Mouse (Mus musculus) hindbrain, embryonic 14.5 days (tissue): ENCODE data around the gene Smad1. TPM values are rescaled to one million over a fixed set of nuclear protein-coding genes. Genes with fewer than 3 reads are reported as not detected.

Experiments used
- ATAC-seq: fragments of 200-750 bp; cut with Nextera tagmentation; 2 replicates; pipeline ENCODE4 v1.8.0; 2017; ENCODE audit warnings: moderate number of reproducible peaks, mild to moderate bottlenecking, moderate TSS enrichment, moderate library complexity; ENCODE audit not compliant: low FRiP score
- DNase-seq: peaks from one replicate; pipeline ENCODE4 v3.0.0-alpha.2; 2015; ENCODE audit warnings: low spot score
- H3K27ac ChIP-seq: fragments of 300-500 bp; sonication (generic); 2 replicates; pipeline ENCODE4 v1.5.1; 2014; ENCODE audit warnings: mild to moderate bottlenecking, moderate library complexity
- H3K27me3 ChIP-seq: fragments of 300-500 bp; sonication (generic); 2 replicates; pipeline ENCODE4 v1.6.1; 2014; ENCODE audit warnings: mild to moderate bottlenecking, low read length, mixed read lengths; ENCODE audit not compliant: control insufficient read depth, insufficient read depth
- H3K36me3 ChIP-seq: fragments of 300-500 bp; sonication (generic); replicated peaks from 2 replicates; pipeline ENCODE4 v1.6.1; 2014; ENCODE audit not compliant: control insufficient read depth, insufficient read depth
- H3K4me1 ChIP-seq: fragments of 300-500 bp; sonication (generic); replicated peaks from 2 replicates; pipeline ENCODE4 v1.6.1; 2014; ENCODE audit warnings: antibody characterized with exemption, low read length, mixed read lengths; ENCODE audit not compliant: control insufficient read depth, insufficient read depth
- H3K4me2 ChIP-seq: fragments of 300-500 bp; sonication (generic); replicated peaks from 2 replicates; pipeline ENCODE4 v1.6.1; 2014; ENCODE audit warnings: mild to moderate bottlenecking, moderate library complexity
- H3K4me3 ChIP-seq: fragments of 300-500 bp; sonication (generic); replicated peaks from 2 replicates; pipeline ENCODE4 v1.5.1; 2014; ENCODE audit warnings: mild to moderate bottlenecking, low read length
- H3K9ac ChIP-seq: fragments of 300-500 bp; sonication (generic); 2 replicates; pipeline ENCODE4 v1.6.1; 2014
- H3K9me3 ChIP-seq: fragments of 300-500 bp; sonication (generic); 2 replicates; pipeline ENCODE4 v1.6.1; 2016; ENCODE audit warnings: low read length; ENCODE audit not compliant: control insufficient read depth
- WGBS: fragments of 180-500 bp; shearing (Covaris S2); extraction: QIAGEN DNeasy Blood & Tissue Kit; methylation state at CpG from one replicate; pipeline ENCODE4 v1.1.7; 2014; 5-methylcytosine and 5-hydroxymethylcytosine counted together
- polyA plus RNA-seq: library from polyadenylated mRNA; unstranded; fragments of >200 nt; fragmentation: Nextera tagmentation; extraction: Ambion mirVana; gene quantifications from 2 replicates; pipeline ENCODE4 v1.2.1, GENCODE M21; 2014

Smad1 gene
- polyA plus RNA-seq, 1 experiment from 2014 or later, result 75.5 TPM

- DNase-seq, result peak; percentile 66
- peak overlapping the region; percentile 99 for H3K9ac ChIP-seq
- ATAC-seq, result peak; percentile 51
- H3K27ac ChIP-seq, result peak overlapping the region; percentile 93
- no peaks in the 10 kb centered on the region for H3K9me3 ChIP-seq
- WGBS, result under 1% methylated on average over 59 of the region's 68 CpGs
- H3K27me3 ChIP-seq, result no peaks in the 10 kb centered on the region
- H3K4me2 ChIP-seq, result peak overlapping the region; percentile 56
- peaks cover 28% of the 10 kb centered on the region for H3K4me1 ChIP-seq
- no peaks in the 10 kb centered on the region for H3K36me3 ChIP-seq
- H3K4me3 ChIP-seq, result peak overlapping the region; percentile 73
Measured at GRCm38 (mm10) chr8:79398251-79398981, 902 bp downstream of the Smad1 start.

- DNase-seq (peak; percentile 39), ATAC-seq (peak; percentile 4; the same call in 1 of the 2 replicates)
- Histone ChIP-seq H3K27me3 (no peaks in the 10 kb centered on the region), H3K27ac (peak overlapping the region; percentile 93), H3K9ac (peak overlapping the region; percentile 99), H3K9me3 (no peaks in the 10 kb centered on the region), H3K4me3 (peak overlapping the region; percentile 73), H3K4me1 (peaks cover 30% of the 10 kb centered on the region), H3K4me2 (peak overlapping the region; percentile 56), H3K36me3 (no peaks in the 10 kb centered on the region)
- WGBS, result 11% methylated on average over 7 of the region's 7 CpGs
Measured at GRCm38 (mm10) chr8:79397705-79398250, 1.5 kb downstream of the Smad1 start.

GRCm38 (mm10) chr8:79396911-79397310, 2.4 kb downstream of the Smad1 start:
- Histone ChIP-seq H3K9me3 (no peaks in the 10 kb centered on the region), H3K36me3 (no peaks in the 10 kb centered on the region), H3K4me2 (peak overlapping the region; percentile 56), H3K4me1 (peaks cover 36% of the 10 kb centered on the region), H3K4me3 (peak overlapping the region; percentile 73), H3K9ac (peak overlapping the region; percentile 99), H3K27me3 (no peaks in the 10 kb centered on the region), H3K27ac (peak overlapping the region; percentile 93)
- WGBS, result 30% methylated on average over 6 of the region's 6 CpGs
- DNase-seq (peak; percentile 41), ATAC-seq (no peak)

- no peaks in the 10 kb centered on the region; the same call in 1 of the 2 replicates for H3K36me3 ChIP-seq
- no peak overlapping the region for H3K4me2 ChIP-seq
- no peak overlapping the region for H3K27ac ChIP-seq
- DNase-seq, result no peak
- H3K9ac ChIP-seq, result no peak overlapping the region
- no peak overlapping the region for H3K4me3 ChIP-seq
- H3K4me1 ChIP-seq, result peaks cover 36% of the 10 kb centered on the region
- 83% methylated on average over 9 of the region's 9 CpGs for WGBS
- ATAC-seq, result no peak
- no peaks in the 10 kb centered on the region for H3K9me3 ChIP-seq
- no peaks in the 10 kb centered on the region for H3K27me3 ChIP-seq
Measured at GRCm38 (mm10) chr8:79394009-79394408, 5.3 kb downstream of the Smad1 start.

- ATAC-seq (no peak), DNase-seq (no peak)
- H3K36me3 ChIP-seq, result no peaks in the 10 kb centered on the region; the same call in 1 of the 2 replicates
- H3K4me1 ChIP-seq, result peaks cover 36% of the 10 kb centered on the region
- WGBS, result 84% methylated on average over 5 of the region's 5 CpGs
- H3K27me3 ChIP-seq, result no peaks in the 10 kb centered on the region
- H3K27ac ChIP-seq, result no peak overlapping the region
- no peak overlapping the region for H3K4me2 ChIP-seq
- H3K4me3 ChIP-seq, result no peak overlapping the region
- H3K9me3 ChIP-seq, result no peaks in the 10 kb centered on the region
- H3K9ac ChIP-seq, result no peak overlapping the region
Measured at GRCm38 (mm10) chr8:79393215-79393614, 6.1 kb downstream of the Smad1 start.

GRCm38 (mm10) chr8:79392649-79393048, 6.7 kb downstream of the Smad1 start:
- H3K9me3 ChIP-seq, result no peaks in the 10 kb centered on the region
- H3K4me3 ChIP-seq, result no peak overlapping the region
- H3K9ac ChIP-seq, result no peak overlapping the region
- DNase-seq (no peak), ATAC-seq (no peak)
- H3K27me3 ChIP-seq, result no peaks in the 10 kb centered on the region
- H3K4me1 ChIP-seq, result peaks cover 36% of the 10 kb centered on the region
- no peak overlapping the region for H3K27ac ChIP-seq
- no peak overlapping the region for H3K4me2 ChIP-seq
- no peaks in the 10 kb centered on the region; the same call in 1 of the 2 replicates for H3K36me3 ChIP-seq
- 35% methylated on average over 6 of the region's 6 CpGs for WGBS

- Histone ChIP-seq H3K9ac (no peak overlapping the region), H3K9me3 (no peaks in the 10 kb centered on the region), H3K4me3 (no peak overlapping the region), H3K36me3 (no peaks in the 10 kb centered on the region; the same call in 1 of the 2 replicates), H3K4me1 (peaks cover 24% of the 10 kb centered on the region), H3K27ac (no peak overlapping the region), H3K27me3 (no peaks in the 10 kb centered on the region), H3K4me2 (no peak overlapping the region)
- ATAC-seq (no peak), DNase-seq (no peak)
- WGBS, result 72% methylated on average over 13 of the region's 13 CpGs
Measured at GRCm38 (mm10) chr8:79391454-79391853, 7.9 kb downstream of the Smad1 start.

GRCm38 (mm10) chr8:79389074-79389786, 10.1 kb downstream of the Smad1 start:
- Histone ChIP-seq H3K36me3 (no peaks in the 10 kb centered on the region; the same call in 1 of the 2 replicates), H3K27me3 (no peaks in the 10 kb centered on the region), H3K4me1 (peaks cover 25% of the 10 kb centered on the region), H3K4me2 (no peak overlapping the region), H3K27ac (no peak overlapping the region), H3K9ac (no peak overlapping the region), H3K9me3 (no peaks in the 10 kb centered on the region), H3K4me3 (no peak overlapping the region)
- ATAC-seq, result no peak
- DNase-seq, result no peak
- WGBS, result 81% methylated on average over 23 of the region's 23 CpGs

- Histone ChIP-seq H3K36me3 (no peaks in the 10 kb centered on the region; the same call in 1 of the 2 replicates), H3K9ac (no peak overlapping the region), H3K4me1 (peaks cover 36% of the 10 kb centered on the region), H3K4me3 (no peak overlapping the region), H3K4me2 (no peak overlapping the region), H3K9me3 (no peaks in the 10 kb centered on the region), H3K27me3 (no peaks in the 10 kb centered on the region), H3K27ac (no peak overlapping the region)
- DNase-seq (no peak), ATAC-seq (no peak)
- 93% methylated on average over 5 of the region's 5 CpGs for WGBS
Measured at GRCm38 (mm10) chr8:79386831-79387230, 12.5 kb downstream of the Smad1 start.
